Mouse (Mus musculus) right cerebral cortex, adult 18-20 months (tissue): ENCODE measurements around the gene Zfp488.

Source experiments
- DNase-seq: peaks from one replicate; pipeline ENCODE4 v3.0.0; 2022; ENCODE audit warnings: mixed read lengths

The Zfp488 gene

GRCm38 (mm10) chr14:33978604-33979059 lies at the start of gene Zfp488:
Gene Zfp488, minus strand, starts transcription at chr14:33978764.
- DNase-seq: peak; percentile 11

- DNase-seq: no peak
These were observed 48.1 kb upstream of the Zfp488 start for GRCm38 (mm10) chr14:34026710-34027109.

GRCm38 (mm10) chr14:34016938-34017337 lies 38.4 kb upstream of the Zfp488 start:
- no peak for DNase-seq

- DNase-seq: no peak
These were observed 37.8 kb upstream of the Zfp488 start, which contains the start of gene Gm5460 for GRCm38 (mm10) chr14:34016381-34016780. Gene Gm5460, plus strand, starts transcription at chr14:34016758.

- DNase-seq: no peak
These were observed 36.5 kb upstream of the Zfp488 start, which contains the start of gene Gm30083 for GRCm38 (mm10) chr14:34015063-34015462. Gene Gm30083, minus strand, starts transcription at chr14:34015182.

GRCm38 (mm10) chr14:34002358-34002757 lies 23.8 kb upstream of the Zfp488 start:
- no peak for DNase-seq

GRCm38 (mm10) chr14:34001445-34001844 lies 22.9 kb upstream of the Zfp488 start:
- DNase-seq: no peak

GRCm38 (mm10) chr14:34000076-34000475 lies 21.5 kb upstream of the Zfp488 start:
- no peak for DNase-seq

GRCm38 (mm10) chr14:33997427-33997826 lies 18.9 kb upstream of the Zfp488 start:
- no peak for DNase-seq

GRCm38 (mm10) chr14:33993521-33994289 lies 15.1 kb upstream of the Zfp488 start:
- DNase-seq: no peak

GRCm38 (mm10) chr14:33993051-33993450 lies 14.5 kb upstream of the Zfp488 start:
- DNase-seq: no peak

GRCm38 (mm10) chr14:33991971-33992370 lies 13.4 kb upstream of the Zfp488 start:
- no peak for DNase-seq

- DNase-seq: no peak
These were observed 10.6 kb upstream of the Zfp488 start for GRCm38 (mm10) chr14:33989201-33989600.

GRCm38 (mm10) chr14:33977748-33978147 lies 816 bp downstream of the Zfp488 start:
- DNase-seq: no peak

- peak; percentile 28 for DNase-seq
These were observed 3.8 kb downstream of the Zfp488 start for GRCm38 (mm10) chr14:33974752-33975151.

- no peak for DNase-seq
These were observed 5.9 kb downstream of the Zfp488 start for GRCm38 (mm10) chr14:33972679-33973078.

GRCm38 (mm10) chr14:33965675-33966074 lies 12.9 kb downstream of the Zfp488 start:
- no peak for DNase-seq

GRCm38 (mm10) chr14:33959341-33959740 lies 19.2 kb downstream of the Zfp488 start:
- peak; percentile 39 for DNase-seq

GRCm38 (mm10) chr14:33958841-33959240 lies 19.7 kb downstream of the Zfp488 start:
- DNase-seq: no peak

- DNase-seq: no peak
These were observed 20.4 kb downstream of the Zfp488 start for GRCm38 (mm10) chr14:33958186-33958585.

GRCm38 (mm10) chr14:33956055-33956454 lies 22.5 kb downstream of the Zfp488 start:
- DNase-seq: no peak

- no peak for DNase-seq
These were observed 24.8 kb downstream of the Zfp488 start, which contains the start of gene Rbp3 for GRCm38 (mm10) chr14:33953761-33954160. Gene Rbp3, plus strand, starts transcription at chr14:33954003.

- DNase-seq: no peak
These were observed 26.2 kb downstream of the Zfp488 start for GRCm38 (mm10) chr14:33952233-33952981.

GRCm38 (mm10) chr14:33946125-33946524 lies 32.4 kb downstream of the Zfp488 start:
- no peak for DNase-seq
